Mouse (Mus musculus) kidney, adult 18-20 months (tissue): Measurements from ENCODE around the gene Arl6ip4.

Experiments used
- DNase-seq: peaks from one replicate; pipeline ENCODE4 v3.0.0; 2021

Gene Arl6ip4

DNA sequence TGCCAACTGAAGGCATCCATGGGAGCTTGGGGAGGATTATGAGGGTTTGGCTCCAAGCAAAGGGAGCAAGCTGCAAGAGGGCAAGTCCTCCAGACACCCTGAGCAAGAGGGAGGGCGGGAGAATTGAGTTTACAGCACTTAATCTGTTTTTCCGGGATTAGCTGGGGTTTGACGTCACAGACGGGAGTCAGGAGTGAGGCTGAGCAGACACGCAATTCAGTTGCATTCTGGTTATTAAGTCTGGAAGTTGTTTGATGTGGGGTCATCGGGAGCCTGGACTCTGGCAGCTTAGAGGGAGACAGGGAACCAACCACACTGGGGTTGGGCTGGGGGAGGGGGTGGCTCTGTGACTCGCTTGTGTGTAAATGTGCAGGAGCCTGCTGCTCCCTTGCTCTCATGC lies 43.6 kb downstream of the Arl6ip4 start:
- DNase-seq: no peak

DNA sequence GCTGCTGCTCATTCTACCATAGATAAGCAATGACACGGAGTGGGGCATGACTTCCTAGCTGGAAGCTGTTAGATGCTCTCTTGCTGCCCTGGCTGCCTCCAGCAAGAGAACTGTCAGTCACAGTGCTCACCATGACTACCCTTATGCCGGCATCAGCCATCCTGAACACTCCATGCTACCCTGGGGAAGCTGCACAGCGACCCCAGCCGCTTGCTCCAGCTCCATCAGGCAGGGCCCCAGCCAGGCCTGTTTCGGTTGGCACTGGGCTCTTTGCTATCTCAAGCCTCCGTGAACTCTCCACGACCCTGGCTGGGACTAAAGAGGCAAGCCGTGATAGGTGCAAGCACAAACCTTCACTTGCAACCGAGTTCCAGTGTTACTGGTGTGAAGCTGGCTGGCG lies 45.9 kb downstream of the Arl6ip4 start:
- DNase-seq: no peak

DNA sequence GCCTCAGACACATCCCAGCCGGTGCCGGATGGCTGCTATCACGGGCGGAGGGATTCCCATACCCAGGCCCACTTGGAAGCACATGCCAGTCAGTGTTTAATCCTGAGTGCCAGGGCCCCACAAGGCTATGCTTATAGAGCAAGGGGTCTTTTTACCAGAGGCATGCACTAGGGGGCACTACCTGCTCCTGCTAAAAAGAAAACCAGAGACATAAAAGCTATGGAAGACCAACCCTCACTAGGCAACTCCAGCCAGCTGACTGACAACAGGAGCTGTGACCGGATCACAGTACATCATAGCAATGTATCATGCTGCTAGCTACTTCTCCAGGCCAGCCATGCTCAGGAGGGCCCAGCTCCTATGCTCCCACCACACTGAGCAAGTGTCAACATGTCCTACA lies 46.7 kb downstream of the Arl6ip4 start:
- peak; percentile 82 for DNase-seq

DNA sequence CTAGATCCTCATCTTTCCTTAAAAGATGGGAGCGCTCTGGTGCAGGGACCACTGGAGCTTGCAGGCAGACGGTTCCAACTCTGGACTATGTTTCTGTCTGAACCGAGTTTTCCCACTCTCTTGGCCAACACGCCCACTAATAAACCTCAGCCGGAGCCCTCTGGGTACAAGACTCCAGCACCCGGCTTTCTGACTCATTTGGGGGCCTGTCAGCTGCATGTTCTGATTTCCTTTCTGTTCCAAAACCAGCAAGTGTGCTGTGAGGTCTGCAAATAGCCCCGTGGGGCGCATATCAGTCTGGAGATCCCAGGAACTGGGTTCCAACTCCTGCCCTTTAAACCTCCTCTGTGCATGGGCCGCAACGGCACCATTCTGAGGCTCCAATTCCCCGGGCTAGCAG lies 47.6 kb downstream of the Arl6ip4 start:
- no peak for DNase-seq

DNA sequence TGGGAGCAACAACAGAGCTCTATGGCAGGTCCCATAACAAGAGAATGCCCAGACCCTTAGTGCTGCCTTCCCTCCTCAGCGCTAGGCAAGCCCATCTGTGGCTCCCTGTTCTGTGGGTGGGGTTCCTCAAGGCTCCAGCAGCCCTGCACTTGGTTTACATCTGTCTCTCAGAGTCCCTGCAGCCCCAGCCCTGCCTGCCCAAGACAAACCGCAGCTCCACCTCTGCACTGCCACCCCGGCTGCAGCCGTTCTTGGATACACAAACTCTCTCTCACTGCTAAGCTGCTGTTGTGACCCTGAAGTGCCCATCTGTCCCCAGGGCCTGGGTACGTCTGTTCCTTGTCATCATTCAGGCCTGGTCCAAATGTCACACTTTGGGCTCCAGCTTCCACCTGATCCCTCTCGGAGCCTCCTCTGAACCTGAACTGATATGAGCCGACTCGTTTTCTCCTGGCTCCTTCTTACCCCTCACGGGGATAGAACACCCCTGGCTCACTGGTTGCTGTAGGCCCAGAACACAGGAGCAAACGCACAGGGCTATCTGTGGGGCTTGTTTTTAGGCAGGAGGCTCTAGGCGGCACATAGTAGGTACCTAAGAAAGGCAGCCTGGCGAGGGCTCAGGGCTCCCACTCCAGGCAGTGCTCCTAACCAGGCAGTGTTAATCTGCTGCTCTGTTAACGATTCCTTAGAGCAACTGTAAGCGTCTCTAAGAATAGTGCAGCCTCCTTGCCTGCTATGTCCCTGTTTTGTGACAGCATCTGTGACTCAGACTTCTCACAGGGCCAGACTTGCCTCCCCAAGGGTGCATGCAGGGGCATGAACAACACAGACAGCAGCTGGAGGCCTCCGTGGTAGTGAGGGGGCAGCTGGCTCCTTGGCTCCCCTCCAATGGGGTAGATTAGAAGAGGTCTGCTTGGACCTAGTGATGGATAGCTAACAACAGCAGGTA lies 50.0 kb downstream of the Arl6ip4 start:
- no peak for DNase-seq

DNA sequence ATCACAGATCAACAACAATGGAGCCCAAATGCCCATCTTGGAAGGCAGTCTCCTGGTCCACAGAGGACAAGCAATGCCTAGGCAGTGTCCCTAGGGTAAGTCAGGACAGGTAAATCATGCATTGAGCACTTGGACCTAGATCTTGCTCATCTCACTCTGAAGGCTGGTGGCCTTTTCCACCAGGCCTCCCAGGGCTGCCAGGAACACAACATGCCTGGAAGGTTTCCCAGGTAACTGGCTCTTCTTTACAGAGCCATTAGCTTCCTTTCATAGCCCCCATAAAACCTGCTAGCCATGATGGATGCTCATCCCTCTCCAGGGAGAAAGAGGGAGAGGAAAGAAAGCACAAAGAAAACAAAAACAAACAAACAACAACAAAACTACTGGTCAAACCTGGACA lies 50.9 kb downstream of the Arl6ip4 start:
- no peak for DNase-seq

DNA sequence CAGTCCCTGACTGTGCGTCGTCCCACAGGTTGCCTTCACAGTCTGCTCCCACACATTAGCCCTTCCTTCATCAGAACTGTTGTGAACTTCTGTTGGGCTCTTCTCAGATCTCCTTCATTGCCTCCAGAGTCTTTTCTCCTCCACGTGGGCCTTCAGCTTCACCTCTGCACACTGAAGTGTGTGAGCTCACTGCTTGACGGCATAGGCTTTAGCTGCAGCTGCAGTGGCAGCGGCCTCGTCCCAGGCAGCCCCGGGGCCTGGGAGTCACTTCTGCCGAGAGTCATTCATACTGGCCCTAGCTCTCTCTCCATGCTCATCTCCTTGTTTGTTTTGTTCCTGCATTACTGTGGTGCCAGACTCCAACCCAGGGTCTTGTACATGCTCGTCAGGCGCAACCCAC lies 51.7 kb downstream of the Arl6ip4 start:
- DNase-seq: no peak
